Mouse (Mus musculus) thymus, postnatal 25 days (tissue): ENCODE measurements at regions not wholly inside any gene's neighbourhood (a gene's known extent, or its start where the extent isn't known, plus 50 kb on each side); places are given as distances from the start of the nearest gene placed in this dataset.

Experiments used
- DNase-seq: peaks from one replicate; pipeline ENCODE4 v3.0.0; 2022

DNA sequence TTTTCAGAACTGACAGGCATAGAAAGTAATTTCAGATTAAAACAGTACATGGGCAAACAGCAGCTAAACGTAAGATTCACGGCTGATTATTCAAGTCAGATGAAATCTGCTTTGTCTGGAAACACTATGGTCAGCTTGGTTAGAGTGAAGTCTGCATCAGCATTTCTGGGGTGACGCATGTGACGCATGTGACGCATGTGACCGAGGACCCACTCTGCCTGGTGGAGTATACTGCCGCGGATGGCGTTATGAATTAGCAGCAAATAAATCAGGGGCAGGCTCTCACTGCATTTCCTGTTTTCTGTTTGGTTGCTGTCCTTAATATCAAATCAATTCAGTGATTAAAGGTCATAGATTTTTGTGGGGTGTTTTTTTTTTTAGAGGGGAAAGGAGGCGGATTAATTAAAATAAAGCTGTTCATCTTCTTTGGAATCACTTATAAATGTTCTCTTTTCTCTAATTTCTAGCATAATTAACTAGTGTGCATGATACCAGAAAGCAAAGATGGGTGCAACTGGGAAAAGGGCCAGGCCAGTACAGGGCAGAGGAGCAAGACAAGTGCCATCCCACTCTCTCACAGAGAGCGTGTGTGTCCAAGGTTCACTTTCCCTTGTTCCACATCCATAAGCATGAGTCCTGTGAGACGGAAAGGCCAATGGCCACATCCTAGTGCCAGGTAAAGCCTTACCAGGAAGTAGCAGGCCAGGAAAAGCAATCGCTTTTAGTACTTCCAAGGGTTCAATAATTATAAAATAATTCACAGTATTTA, 285.7 kb upstream of the Smim15 start:
- DNase-seq, result no peak

GRCm38 (mm10) chr13:107752745-107753144, 291.5 kb upstream of the Smim15 start:
- DNase-seq, result no peak

GRCm38 (mm10) chr13:107743464-107744218, 300.6 kb upstream of the Smim15 start:
- no peak for DNase-seq

DNA sequence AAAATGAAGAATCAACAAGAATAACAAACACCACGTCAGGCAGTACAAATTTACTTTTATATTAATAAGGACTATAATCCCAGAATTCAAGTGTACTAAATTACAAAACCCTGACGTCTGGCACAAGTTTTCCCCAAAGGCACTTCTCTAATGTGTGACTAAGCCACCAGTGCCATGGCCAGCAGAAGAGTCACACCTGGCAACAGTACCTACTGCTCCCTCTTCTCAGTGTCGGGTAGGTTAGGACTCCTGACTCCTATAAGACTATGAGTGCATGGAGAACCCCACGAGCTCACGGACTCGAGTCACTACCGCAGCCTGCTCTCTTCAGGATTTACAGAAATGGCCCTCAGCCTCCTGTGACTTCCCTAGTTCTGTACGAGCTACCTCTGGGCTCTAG, 307.7 kb upstream of the Smim15 start:
- no peak for DNase-seq

DNA sequence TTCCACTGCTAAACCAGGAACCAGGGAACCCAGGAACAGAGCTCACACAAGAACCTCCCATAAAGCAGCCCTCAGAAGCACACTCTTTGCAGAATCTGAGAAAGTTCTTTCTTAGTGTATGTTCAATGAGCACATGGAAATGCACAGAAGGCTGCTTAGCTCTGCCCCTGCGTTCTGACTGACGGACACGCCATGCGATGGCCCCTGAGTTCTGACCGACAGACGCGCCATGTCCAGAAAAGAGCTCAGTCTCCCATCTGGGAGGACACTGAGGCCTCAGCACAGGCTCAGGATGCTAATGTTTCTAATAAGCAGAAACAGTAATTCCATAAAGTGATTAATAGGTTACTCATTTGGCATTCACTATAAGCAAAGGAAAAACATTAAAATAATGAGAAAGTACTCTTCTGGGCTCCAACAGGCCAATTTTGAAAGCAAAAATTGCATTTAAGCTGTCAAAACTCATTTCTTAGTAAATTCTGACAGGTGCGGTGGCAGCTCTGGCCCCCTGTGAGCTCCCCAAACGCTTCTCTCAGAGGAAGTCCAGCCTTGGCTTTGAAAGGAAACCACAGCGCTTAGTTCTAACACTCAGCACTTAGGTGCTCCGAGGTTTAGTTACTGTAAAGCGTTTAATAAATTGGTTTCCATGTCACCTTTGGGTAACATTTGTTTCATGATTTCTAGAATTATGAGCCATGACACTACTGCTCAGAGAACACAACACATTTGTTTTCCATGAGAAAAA, 309.9 kb upstream of the Smim15 start:
- DNase-seq, result no peak

- no peak for DNase-seq
Observed at GRCm38 (mm10) chr13:107730976-107731375, 313.3 kb upstream of the Smim15 start.

- no peak for DNase-seq
Observed at GRCm38 (mm10) chr13:107726491-107726890, 317.8 kb upstream of the Smim15 start.

DNA sequence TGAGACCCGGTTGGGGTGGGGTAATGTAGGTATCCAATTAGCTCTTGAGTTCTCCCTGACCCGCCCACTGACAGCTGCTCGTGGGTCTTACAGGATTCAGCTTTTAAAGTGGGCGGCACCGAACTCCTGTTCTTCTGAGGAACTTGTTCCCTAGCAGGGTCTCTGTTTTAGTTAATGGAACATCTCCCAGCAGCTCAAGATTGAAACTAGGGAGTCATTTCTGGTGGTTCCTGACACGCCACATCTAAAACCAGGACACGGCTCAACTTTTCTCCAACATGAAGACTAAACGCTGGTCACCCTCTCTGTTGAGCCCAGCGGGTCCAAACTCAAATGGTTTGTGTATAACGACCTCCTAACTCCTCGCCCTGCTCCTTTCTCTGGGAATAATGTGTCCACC, 322.3 kb upstream of the Smim15 start:
- no peak for DNase-seq

DNA sequence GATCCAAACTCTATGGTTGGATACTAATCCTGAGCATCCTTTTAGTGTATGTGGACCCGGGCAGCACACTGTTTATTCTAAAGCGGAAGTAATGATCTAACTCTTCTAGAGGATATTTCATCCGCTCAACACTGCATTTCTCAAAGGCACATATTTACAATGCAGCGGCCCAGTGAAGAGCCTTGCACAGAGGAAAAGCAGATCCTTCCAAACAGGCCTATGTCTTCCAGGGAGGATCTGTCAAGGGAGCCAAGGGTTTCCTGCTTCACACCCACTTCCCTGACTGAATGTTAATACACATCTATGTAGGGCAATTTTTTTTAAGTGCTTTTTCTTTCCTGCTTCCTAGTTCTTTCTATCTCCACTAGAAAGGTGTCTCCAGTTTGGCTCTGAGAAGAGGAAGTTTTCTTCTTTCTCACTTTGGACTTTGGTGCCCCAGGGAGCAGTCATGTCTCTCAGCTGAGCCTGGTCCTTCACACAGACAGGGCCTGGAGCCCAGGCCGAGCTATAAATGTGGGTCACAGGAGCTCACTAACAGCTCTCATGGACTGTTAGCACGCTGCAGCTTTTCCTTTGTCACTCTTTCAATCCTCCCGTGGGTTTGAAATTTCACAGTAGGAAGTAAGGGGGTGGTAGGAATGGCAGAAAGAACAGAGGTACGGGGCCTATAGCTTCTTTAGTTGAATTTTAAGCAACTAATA, 323.2 kb upstream of the Smim15 start:
- DNase-seq, result no peak

DNA sequence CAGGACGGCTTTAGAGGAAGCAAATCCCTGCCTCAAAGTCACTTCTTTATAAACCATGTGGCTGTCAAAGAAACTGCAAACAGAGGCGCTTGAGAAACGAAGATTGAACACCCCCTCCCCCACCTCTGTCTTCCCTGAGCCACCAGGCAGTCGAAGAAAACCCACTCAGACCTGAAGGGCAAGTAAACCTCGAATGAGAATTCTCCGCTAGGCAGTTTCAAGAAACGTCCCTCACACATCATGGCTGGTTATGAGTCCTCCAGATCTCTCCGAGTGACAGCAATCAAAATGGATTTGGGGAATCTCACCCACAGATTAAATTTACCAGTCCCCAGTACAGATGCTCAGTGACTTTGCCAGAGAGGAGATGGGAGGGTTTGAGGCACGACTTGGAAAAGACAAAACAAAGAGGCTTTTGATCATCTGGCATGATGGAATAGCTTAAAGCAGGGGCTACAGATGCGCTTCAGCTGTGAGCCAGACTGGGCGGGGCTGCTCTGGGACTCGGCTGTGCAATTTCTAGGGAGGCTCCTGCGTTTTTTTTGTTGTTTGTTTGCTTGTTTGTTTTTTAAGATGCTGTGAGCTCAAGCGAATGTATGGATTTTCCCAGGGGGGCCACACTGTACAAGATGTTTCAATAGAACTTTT, 325.1 kb upstream of the Smim15 start:
- DNase-seq, result no peak

DNA sequence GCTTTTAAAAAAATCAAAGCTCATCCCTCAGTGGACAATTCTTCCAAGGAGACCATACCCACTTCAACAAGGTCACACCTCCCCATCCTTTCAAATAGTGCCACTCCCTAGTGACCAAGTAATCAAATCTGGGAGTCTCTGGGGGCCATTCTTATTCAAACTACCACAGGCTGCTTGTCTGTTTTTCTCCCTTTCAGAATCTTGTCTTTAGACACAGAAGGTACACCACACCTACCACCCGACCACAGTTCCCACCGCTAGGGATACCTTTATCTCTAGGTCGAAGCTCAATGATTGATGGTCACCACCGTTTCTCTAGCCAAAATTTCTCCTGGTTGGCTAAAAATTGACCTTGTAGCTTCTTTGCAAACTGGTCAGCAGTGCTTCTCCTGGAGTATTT, 328.6 kb upstream of the Smim15 start:
- DNase-seq, result no peak

GRCm38 (mm10) chr13:107714001-107714400, 330.2 kb upstream of the Smim15 start:
- DNase-seq, result no peak

DNA sequence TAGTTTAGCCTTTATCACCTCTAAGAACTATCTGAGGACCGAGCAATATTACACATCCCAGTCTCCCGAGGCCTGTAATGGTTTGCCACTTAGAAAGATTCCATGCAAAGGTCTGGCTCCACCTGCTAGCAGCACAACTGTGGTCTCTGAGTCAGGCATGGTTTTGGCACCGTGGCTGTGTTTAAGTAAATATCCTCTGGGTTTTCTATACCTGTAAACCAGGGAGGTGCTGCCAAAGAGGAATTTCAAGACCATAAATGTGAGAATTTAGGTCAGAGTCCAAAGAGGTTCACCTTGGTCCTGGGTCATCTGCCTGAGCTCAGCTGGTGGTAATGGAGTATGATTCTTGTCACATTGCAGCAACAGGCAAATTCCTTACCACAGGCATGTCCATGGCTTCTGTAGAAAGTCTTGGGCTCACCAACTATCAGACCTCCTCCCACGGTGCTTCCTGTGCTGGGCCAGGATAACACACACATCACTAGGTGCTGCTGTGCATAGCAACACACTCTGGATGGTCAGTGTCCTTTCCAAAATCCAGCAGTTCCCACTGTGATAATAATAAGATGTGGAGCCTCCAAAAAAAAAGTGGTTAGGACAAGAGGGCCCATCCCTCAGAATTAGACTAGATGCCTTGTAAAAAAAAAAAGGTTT, 332.8 kb upstream of the Smim15 start:
- DNase-seq, result no peak

- DNase-seq, result no peak
Observed at GRCm38 (mm10) chr13:107710368-107710767, 333.9 kb upstream of the Smim15 start.

DNA sequence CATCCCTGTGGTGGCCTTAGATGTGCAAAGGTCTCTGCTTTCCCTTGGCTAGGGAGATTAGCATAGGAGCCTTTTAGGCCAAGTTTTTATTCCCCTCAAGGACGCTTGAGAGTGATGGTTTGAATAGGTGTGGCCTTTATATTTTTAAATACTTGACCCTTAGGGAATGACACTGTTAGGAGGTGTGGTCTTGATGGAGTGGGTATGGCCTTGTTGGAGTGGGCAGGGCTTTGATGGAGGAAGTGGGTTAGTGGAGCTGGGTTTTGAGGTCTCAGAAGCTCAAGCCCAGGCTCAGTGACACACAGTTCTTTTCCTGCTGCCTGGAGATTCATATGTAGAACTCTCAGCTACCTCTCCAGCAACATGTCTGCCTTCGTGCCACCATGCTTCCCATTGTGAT, 334.4 kb upstream of the Smim15 start:
- no peak for DNase-seq

DNA sequence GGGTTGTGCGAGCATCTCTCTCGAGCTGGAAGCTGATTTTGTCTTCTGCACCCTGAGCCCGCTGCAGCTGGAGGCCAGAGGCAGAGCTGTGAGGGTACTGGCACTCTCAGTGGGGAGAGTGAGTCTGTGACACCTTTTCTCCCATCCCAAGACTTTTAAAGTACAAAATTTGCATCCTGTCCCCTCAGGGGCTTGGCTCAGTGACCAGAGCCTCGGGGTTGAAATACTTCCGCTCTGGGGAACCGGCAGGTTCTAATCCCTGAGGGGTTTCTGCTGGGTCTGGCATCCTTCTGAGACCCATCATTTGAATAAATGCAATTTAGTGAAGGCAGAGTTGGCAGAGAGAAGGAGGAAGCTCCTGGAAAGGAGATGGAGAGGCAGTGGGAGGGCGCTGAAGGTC, 340.5 kb upstream of the Smim15 start:
- DNase-seq, result no peak

DNA sequence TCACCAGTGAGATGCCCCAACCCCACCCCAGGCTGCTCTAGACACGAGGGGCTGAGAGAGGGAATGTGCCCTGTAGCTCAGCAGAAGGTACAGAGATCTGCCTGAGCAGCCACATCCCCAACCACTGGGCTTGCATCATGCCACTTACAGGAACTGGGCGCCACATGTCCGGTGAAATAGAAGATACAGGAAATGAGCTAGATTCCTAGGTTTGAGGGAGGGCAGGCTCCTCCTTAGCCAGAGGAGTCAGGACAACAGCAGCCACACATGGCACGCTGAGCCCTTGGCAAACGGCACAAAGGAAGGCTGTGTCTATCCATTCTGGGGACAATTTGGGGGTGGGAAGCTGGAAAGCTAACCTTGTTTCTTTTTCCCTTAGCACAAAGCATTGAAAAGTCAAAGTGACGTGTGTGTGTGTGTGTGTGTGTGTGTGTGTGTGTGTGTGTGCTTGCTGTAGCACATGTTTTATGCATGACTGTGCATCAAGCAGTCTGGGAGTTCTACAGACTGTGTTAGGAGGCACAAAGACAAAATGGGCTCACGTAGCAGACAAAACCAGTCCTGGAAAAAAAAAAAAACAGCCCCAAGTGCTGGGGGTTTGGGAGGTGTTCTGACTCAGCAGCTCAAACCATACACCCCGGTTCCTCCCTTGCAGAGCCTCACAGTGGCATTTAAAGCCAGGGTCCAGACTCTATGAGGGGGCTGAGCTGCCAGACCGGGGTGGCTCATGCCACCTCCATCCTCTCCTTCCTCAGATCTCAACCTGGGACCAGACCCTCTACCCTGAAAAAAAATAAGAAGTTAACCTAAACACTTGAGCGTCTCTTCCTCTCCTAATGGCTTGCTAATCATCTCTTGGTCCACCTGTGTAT, 343.7 kb upstream of the Smim15 start:
- DNase-seq, result no peak

- no peak for DNase-seq
Observed at GRCm38 (mm10) chr13:107699251-107699650, 345.0 kb upstream of the Smim15 start.

GRCm38 (mm10) chr13:107698345-107698744, 345.9 kb upstream of the Smim15 start:
- no peak for DNase-seq

DNA sequence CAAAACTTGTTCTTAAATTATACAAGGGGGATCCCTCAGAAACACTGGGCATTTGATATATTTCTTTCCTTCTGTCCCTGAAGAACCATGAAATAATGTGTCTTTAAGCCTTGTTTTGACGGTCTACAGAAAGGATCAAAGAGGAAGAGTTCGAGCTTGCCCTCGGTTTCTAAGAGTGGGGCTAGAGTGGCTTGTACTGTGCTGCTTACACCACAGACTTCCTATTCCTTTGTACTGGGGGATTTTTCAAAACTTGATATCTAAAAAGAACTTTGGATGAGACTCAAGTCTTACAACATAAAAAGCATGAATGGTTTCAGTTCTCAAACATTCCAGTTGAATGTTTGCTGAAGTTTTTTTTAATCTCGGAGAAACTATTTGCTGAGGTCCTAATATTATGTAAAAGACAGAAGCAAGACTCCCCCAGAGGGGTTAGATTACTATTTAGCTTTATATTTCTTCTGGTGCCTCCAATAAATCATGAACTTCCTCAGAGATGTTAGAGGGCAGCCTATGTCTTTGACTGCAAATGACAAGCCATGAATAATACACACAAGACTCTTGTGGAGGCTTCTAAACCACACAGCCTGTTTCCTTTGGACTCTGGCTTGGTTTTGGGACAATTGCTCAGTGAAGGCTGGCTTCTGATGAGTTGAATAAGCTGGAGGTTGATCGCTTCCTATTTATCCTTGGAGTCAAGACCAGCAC, 352.0 kb upstream of the Smim15 start:
- DNase-seq, result no peak
